Mouse (Mus musculus): ENCODE measurements around the gene Rab23.

Gene Rab23

GRCm38 (mm10) chr1:33768091-33768787 lies 48.6 kb downstream of the Rab23 start:
- no peak for DNase-seq (ENCODE audit: low spot score)

GRCm38 (mm10) chr1:33768827-33769226 lies 49.1 kb downstream of the Rab23 start:
- DNase-seq (ENCODE audit: low spot score): no peak

GRCm38 (mm10) chr1:33771621-33772020 lies 51.9 kb downstream of the Rab23 start:
- no peak for DNase-seq (ENCODE audit: low spot score)

- no peak for DNase-seq (ENCODE audit: low spot score)
These were observed 52.4 kb downstream of the Rab23 start for GRCm38 (mm10) chr1:33772106-33772505.

- DNase-seq (ENCODE audit: low spot score): no peak
These were observed 56.5 kb downstream of the Rab23 start for GRCm38 (mm10) chr1:33776175-33776611.

GRCm38 (mm10) chr1:33784561-33784960 lies 64.9 kb downstream of the Rab23 start:
- no peak for DNase-seq (ENCODE audit: low spot score)

GRCm38 (mm10) chr1:33788072-33788471 lies 68.4 kb downstream of the Rab23 start:
- no peak for DNase-seq (ENCODE audit: low spot score)

GRCm38 (mm10) chr1:33788493-33788892 lies 68.8 kb downstream of the Rab23 start:
- DNase-seq (ENCODE audit: low spot score): no peak
